Mouse (Mus musculus) E14TG2a.4 (cell line): ENCODE measurements at regions not wholly inside any gene's neighbourhood (a gene's known extent, or its start where the extent isn't known, plus 50 kb on each side); places are given as distances from the start of the nearest gene placed in this dataset.

Experiments
- CTCF ChIP-seq: conservative IDR thresholded peaks from 2 replicates; pipeline ENCODE4 v1.5.1; 2014; ENCODE audit warnings: low read length
- NANOG ChIP-seq: IDR thresholded peaks from 2 replicates; pipeline ENCODE4 v1.6.1; 2014; ENCODE audit warnings: borderline replicate concordance, low read length, mixed read lengths
- POU5F1 ChIP-seq: IDR thresholded peaks from 2 replicates; pipeline ENCODE4 v1.6.1; 2014; ENCODE audit warnings: low read length, borderline replicate concordance

DNA sequence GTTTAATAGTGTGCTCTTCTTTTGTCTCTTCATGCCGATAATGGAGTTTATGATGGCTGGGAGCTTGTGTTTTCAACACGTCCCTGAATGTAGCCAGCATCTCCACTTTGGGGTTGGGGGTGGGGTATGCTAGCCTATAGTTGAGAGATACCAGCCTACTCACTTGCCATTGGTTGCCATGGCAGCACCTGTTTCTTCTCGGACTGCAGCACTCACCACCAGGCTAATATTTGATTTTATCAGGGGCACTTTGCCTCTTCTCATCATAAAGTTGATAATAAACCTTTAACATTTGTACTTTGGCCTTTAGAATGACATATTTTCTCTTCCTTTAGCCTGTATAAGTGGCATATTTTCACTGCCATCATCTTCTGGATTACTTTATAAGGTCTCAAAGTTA is 168.9 kb upstream of the Rasgrp1 start:
- no peak for TF ChIP-seq NANOG
- TF ChIP-seq POU5F1, result no peak
- no peak for TF ChIP-seq CTCF
